Mouse (Mus musculus) cerebellum, postnatal 14 days (tissue): ENCODE measurements around the gene U2af1l4.

ENCODE experiments used
- DNase-seq, 2 experiments: peaks; one replicate each; pipeline ENCODE4 v3.0.0; 2021; ENCODE audit warnings: mixed read lengths in 2 of 2

Gene U2af1l4

DNA sequence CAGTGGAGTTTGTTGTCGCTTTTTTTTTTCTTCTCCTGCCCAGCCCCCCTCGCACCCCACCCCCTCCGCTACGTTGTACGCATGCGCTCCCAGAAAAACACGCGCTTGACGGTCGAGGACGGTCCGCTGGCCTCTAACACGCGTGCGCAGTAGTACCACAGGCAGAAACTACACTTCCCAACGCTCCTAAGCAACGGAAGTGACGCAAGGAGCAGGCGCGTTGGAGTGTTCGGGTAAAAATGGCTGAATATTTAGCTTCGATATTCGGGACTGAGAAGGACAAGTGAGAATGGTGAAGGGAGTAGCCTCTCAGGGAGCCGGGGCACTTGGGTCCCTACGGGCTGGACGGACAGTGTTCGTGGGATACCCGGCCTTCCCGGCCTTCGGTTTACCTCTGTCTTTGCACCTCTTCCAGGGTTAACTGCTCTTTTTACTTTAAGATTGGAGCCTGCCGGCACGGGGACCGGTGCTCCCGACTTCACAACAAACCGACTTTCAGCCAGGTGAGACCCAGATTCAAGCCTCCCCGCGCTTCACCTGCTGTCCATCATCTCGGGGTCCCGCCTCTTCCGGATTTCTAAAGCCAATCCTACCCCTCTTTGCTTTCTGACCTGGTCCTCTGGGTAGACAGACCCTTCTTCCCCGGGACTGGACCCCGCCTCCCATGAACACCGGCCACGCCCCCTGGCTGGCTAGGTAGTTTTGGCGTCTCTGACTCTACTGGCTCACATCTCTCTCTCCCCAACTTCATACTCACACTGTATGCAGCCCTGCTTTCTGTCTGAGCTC, at the start of gene U2af1l4, which contains the start of the genes Gm49396 and Psenen:
Gene U2af1l4 (plus strand): TSS at position 185 of the 789 bp plus-strand sequence.
Gene Gm49396 (plus strand): TSS at position 228 of the 789 bp plus-strand sequence.
Gene Psenen (minus strand): TSS at position 511 of the 789 bp plus-strand sequence.
- peak; percentile 97 to 98 for DNase-seq

DNA sequence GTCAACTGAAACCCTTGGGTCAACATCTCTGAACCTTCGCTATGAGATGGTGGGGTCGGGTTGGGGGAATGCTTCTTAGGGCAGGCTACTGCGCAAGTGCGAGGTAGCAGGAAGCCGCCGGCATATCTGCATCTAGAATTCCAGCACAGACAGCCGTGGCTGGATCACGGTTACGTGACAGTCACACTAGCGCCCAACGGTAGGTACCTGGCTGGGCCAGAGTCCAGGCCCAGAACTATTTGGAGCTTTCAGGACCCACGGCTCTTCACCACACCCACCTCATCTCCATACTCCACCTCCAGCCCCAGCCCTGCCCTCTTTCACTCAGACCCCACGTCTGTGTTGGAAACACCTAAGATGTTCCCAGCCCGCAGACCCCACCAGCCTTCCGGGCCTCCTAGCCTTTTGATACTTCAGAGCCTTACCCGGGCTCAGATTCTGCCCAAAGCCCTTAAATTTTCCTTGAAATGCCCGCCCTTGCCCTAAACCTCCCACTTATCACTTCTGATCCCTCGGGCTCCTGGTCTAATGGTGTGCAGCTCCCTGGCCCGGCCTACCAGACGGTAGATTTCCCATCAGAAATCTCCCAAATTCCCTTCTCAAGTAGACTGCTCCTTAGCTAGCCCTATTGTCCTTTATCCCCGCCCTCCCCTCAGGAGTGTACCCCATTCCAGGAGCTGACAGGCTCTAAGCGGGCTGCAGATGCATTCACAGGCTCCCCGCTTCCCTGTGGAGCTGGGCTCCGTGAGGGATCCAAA, 47.9 kb upstream of the U2af1l4 start:
- no peak for DNase-seq

GRCm38 (mm10) chr7:30518325-30518724, 44.8 kb upstream of the U2af1l4 start:
- no peak for DNase-seq

DNA sequence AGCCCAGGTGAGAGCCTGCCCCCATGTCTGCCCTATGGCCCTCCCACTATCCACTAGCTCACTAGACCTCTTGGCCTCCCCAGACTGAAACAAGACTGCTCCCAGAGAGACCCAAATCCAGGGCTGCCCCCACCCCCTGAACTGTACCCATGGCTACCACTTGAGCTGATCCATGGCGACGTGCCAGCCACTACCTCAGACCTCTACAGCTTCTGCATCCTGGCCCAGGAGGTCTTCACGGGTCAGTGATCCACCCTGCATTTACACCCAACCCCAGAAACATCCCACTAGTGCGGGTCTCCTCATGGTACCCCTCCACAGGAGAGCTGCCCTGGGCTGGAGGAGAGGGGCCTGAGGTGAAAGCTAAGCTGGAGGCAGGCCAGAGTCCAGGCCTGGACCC, 42.7 kb upstream of the U2af1l4 start:
- DNase-seq: peak; percentile 38 to 66

DNA sequence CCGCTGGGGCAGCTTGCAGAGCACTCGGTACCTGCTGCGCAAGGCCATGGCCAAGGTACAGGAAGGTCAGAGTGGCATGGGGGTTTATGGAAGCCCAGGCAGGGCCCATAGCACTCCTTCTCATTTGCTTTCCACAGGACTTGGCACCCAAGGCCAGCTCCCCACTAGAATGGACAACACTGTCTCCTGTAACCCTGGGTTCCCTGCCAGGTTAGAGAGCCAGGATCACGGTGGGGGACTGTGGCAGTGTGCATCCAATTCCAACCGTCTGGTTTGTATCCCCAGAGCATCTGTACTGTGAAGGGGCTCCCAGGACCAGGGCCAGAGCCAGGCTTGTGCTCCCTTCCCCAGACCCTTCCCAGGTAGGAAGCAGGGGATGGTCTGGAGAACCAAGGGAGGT, 42.2 kb upstream of the U2af1l4 start:
- DNase-seq: peak; percentile 75 to 77

GRCm38 (mm10) chr7:30522871-30523270, 40.2 kb upstream of the U2af1l4 start:
- no peak for DNase-seq

DNA sequence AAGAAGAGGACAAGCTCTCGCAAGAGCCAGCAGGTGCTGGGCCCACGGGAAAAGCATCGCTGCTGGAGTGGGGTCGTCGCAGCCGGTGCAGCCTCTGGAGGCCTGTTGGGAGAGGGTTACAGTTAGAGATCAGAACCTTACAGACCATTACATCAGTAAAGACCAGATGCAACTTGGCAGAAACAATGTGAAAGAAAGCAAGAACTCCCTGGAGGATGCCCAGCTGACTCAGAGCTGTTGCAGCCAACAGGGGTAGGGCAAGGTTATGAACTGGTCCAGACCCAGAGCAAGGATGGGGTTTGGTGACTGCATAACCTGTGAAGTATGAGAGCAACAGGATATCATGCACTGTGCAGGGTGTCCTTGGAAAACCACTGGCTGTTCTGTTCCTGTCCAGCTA, 38.6 kb upstream of the U2af1l4 start:
- no peak for DNase-seq

- DNase-seq: no peak
Measured at GRCm38 (mm10) chr7:30525954-30526353, 37.1 kb upstream of the U2af1l4 start.

GRCm38 (mm10) chr7:30526399-30526798, 36.7 kb upstream of the U2af1l4 start:
- no peak for DNase-seq

GRCm38 (mm10) chr7:30526981-30527380, 36.1 kb upstream of the U2af1l4 start:
- DNase-seq: no peak

DNA sequence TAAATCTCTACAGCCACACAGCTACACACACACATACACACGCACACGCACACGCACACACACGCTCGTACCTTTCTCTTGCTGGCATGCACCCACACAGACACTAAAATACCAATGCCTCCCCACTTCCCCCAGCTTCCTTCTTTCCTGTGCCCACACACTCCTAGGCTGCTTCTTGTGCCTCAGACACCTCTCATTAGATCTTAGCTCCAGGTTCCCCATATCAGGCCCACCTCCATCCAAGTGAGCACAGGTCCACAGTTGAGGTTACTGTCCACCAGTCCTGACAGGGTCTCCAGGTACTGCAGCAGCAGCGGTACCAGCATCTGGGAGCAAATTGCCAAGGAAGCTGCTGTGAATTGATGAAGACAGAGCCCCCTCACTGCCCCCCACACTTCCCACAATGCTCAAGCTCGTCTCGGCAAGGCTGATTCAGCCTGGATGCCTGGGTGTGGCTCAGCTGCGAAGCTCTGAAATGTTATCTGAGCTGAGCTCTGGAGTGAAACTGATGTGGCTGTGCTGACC, 31.7 kb upstream of the U2af1l4 start:
- DNase-seq: no peak

DNA sequence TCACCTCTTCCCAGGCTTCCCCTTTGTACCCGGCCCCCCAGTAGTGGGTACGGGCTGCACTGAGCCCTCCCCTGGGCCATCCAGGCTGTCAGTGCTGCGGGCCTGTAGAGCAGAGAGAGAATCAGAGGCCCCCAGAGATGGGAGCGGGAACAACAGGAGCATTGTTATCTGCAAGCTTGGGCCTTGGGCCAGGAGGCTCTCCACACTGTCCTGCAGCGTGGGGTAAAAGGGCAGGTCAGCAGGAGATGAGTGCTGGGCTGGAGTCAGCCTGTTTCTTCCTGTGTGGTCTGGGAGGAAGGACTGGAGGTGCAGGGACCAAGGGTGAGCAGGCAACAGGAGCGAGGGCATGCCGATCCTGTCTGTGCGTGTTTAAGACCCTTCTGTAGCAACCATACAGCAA, 30.2 kb upstream of the U2af1l4 start:
- peak in 1 of 2 experiments; percentile 44 for DNase-seq

GRCm38 (mm10) chr7:30533941-30534632, 29.0 kb upstream of the U2af1l4 start:
- DNase-seq: peak in 1 of 2 experiments; percentile 33

GRCm38 (mm10) chr7:30534633-30535577, 28.2 kb upstream of the U2af1l4 start, which contains the start of gene Arhgap33:
Gene Arhgap33 (minus strand): TSS chr7:30535060.
- peak; percentile 98 to 99 for DNase-seq

DNA sequence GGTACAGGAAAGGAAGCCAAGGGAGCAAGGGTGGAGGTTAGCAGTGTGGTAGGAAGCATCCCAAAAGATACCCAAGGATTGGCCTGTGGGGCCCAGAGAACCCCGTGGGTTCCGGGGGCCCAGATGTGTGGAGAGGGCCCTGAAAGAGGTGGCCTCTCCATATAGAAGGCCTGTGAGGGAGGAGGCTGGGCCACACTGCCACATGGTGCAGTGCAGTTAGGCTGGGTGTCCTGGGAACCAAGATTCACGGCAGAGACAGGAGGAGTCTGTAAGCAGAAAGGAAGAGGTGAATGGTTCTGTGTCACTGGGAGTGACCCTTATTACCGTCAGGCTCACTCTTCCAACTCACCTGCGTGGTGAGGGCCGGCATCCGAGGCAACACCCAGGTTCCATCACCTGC, 22.5 kb upstream of the U2af1l4 start:
- DNase-seq: no peak

- DNase-seq: no peak
Measured at GRCm38 (mm10) chr7:30544327-30544726, 18.8 kb upstream of the U2af1l4 start.

DNA sequence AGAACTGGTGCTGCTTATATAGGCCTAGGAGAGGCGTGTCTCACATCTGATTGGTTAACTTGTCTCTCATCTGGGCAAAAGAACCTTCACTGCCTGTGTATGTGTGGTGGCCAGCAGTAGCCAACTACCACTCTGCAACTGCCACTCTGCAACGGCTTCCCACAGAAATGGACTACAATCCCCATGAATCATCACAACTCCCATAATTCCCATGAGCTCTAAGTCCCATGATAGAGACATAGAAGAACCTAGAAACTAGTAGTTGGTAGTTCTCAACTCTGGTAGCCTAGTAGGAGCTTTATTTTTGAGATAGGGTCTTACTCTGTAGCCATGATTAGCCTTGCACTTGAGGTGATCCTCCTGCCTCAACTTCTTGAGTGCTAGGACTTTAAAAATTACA, 13.2 kb upstream of the U2af1l4 start:
- DNase-seq: no peak

- DNase-seq: no peak
Measured at GRCm38 (mm10) chr7:30550603-30551002, 12.5 kb upstream of the U2af1l4 start.

- peak in 1 of 2 experiments; percentile 72 for DNase-seq
Measured at GRCm38 (mm10) chr7:30551445-30552101, 11.5 kb upstream of the U2af1l4 start.

DNA sequence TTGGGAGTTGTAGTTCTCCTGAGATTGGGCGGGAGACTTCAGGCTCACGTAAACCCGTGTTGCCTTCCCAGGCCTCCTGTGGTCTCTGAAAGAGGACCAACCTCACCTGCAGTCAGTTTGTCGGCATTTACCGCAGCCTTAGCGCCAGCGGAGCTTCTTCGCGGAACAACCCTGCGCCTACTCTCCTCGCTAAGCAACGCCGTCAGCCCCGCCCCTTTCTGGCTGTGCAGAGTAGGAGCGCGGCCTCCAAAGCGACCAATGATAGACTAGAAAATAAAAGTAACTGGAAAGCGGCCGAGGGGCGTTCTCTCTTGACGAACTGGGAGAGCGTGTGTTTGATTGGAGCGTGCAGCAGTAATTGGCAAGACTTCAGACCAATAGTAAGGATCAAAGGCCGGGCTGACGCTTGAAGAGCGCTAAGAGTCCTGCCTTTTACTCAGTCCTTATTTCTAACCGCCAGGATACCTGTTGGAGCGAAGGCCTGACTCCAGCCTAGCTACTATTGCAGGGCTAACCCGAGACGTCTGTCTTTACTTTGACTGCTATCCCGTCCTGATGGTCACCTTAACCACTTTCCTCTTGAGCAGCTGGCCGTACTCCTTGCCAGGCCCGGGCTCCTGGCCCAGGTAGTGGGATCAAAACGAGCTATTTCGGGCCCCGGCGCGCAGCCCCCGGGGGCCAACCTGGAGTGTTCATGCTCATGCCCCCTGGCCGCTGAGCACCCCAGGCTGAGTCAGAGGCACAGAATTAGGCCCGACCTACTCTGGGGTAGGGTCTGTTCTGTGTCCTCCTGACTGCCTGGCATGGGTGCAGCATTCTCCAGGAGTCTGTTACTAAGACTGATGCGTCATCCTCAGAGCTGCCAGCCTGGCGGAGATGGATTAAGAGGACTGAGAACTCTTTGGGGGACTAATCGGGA, 10.7 kb upstream of the U2af1l4 start, which contains the start of the genes Hspb6 and Proser3:
Gene Hspb6 (plus strand): TSS at position 77 of the 919 bp plus-strand sequence.
Gene Proser3 (minus strand): TSS at position 198 of the 919 bp plus-strand sequence.
- DNase-seq: peak; percentile 98 to 99
